Mouse (Mus musculus): Measurements from ENCODE around the gene Manea.
A peak's percentile ranks its signal among the peaks of the same experiment; 100 is the strongest.
"Not testable (repeated sequence)": the region's sequence is repeated elsewhere in the genome, so short reads cannot be mapped to it uniquely, and the experiment has no call there.

Gene Manea

GRCm38 (mm10) chr4:26346443-26347106 lies at the start of gene Manea:
TSS of gene Manea (minus strand) at chr4:26346891.
- DNase-seq (ENCODE audit: low read depth, low spot score): peak; percentile 94

GRCm38 (mm10) chr4:26354616-26355015 lies 7.9 kb upstream of the Manea start:
- no peak for DNase-seq (ENCODE audit: low read depth, low spot score)

- no peak for DNase-seq (ENCODE audit: low read depth, low spot score)
These were observed 7.0 kb upstream of the Manea start for GRCm38 (mm10) chr4:26353643-26354231.

- peak; percentile 43 for DNase-seq (ENCODE audit: low read depth, low spot score)
These were observed 548 bp upstream of the Manea start for GRCm38 (mm10) chr4:26347239-26347638.

- DNase-seq (ENCODE audit: low read depth, low spot score): peak; percentile 25
These were observed 799 bp downstream of the Manea start for GRCm38 (mm10) chr4:26345741-26346442.

- no peak for DNase-seq (ENCODE audit: low read depth, low spot score)
These were observed 1.6 kb downstream of the Manea start for GRCm38 (mm10) chr4:26345080-26345479.

- DNase-seq (ENCODE audit: low read depth, low spot score): peak; percentile 29
These were observed 4.3 kb downstream of the Manea start for GRCm38 (mm10) chr4:26342346-26342745.

- no peak for DNase-seq (ENCODE audit: low read depth, low spot score)
These were observed 8.1 kb downstream of the Manea start for GRCm38 (mm10) chr4:26338604-26339003.

GRCm38 (mm10) chr4:26336563-26336962 lies 10.1 kb downstream of the Manea start:
- DNase-seq (ENCODE audit: low read depth, low spot score): no peak

GRCm38 (mm10) chr4:26304731-26305130 lies 42.0 kb downstream of the Manea start:
- DNase-seq (ENCODE audit: low read depth, low spot score): not testable (repeated sequence)

GRCm38 (mm10) chr4:26277112-26277716 lies 69.5 kb downstream of the Manea start:
- no peak for DNase-seq (ENCODE audit: low read depth, low spot score)

GRCm38 (mm10) chr4:26276264-26276663 lies 70.4 kb downstream of the Manea start:
- no peak for DNase-seq (ENCODE audit: low read depth, low spot score)

- DNase-seq (ENCODE audit: low read depth, low spot score): no peak
These were observed 70.9 kb downstream of the Manea start for GRCm38 (mm10) chr4:26275769-26276168.

Data from CD4-positive, CD25-positive, alpha-beta regulatory T cell, adult 2 months (primary cell).